Mouse (Mus musculus) heart, postnatal 14 days (tissue): ENCODE results near the gene Stx2. TPM values are rescaled to one million over a fixed set of nuclear protein-coding genes. Genes with fewer than 3 reads are reported as not detected.
"Not testable (repeated sequence)": the region's sequence is repeated elsewhere in the genome, so short reads cannot be mapped to it uniquely, and the experiment has no call there.

Source experiments
- DNase-seq, 2 experiments: peaks; one replicate each; pipeline ENCODE4 v3.0.0; 2021 to 2022
- intact Hi-C: fragments of 180-260 bp; cut with DNase I; formaldehyde crosslinking; loops from one replicate; pipeline ENCODE4 v1.15.1; 2025
- total RNA-seq, 2 experiments: library from RNA; stranded (reverse); gene quantifications; 2 replicates each; pipeline ENCODE4 v1.2.3; 2021

Stx2 gene
- total RNA-seq, 2 experiments from 2014 or later = 16.0 to 18.8 TPM

DNA sequence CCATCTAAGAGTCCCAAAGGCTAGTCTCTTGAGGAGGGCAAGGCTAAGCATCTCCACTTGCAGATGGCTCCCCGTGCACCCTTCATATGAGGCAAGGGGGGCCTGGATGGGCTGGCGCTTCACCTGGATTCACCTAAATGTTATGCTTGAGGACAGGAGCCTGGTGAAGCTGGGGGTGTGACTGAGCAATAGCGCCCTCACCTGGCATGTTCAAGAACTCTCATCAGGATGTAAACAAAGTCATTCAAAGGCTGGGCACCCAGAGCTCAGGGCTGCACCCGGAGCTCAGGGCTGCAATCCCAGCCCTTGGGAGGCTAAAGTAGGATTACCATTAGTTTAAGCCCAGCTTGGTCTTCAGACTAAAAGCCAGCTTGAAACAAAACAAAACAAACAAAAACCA lies 44.0 kb downstream of the Stx2 start:
- intact Hi-C loops = no loop called here
- no peak for DNase-seq

GRCm38 (mm10) chr5:128958916-128959315 lies 49.5 kb downstream of the Stx2 start:
- no peak for DNase-seq
- intact Hi-C loops = no loop called here

DNA sequence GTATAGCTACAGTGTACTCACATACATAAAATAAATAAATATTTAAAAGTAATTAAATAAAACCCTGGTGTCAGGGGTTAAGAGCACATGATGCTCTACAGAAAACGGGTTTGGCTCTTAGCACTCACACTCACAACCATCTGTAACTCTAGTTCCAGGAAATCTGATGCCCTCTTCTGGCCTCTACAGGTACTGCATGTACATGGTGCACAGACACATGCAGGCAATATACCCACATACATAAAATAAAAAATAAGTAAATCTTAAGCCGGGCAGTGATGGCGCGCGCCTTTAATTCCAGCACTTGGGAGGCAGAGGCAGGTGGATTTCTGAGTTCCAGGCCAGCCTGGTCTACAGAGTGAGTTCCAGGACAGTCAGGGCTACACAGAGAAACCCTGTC lies 54.0 kb downstream of the Stx2 start:
- intact Hi-C loops, DNase-seq: not testable (repeated sequence)

DNA sequence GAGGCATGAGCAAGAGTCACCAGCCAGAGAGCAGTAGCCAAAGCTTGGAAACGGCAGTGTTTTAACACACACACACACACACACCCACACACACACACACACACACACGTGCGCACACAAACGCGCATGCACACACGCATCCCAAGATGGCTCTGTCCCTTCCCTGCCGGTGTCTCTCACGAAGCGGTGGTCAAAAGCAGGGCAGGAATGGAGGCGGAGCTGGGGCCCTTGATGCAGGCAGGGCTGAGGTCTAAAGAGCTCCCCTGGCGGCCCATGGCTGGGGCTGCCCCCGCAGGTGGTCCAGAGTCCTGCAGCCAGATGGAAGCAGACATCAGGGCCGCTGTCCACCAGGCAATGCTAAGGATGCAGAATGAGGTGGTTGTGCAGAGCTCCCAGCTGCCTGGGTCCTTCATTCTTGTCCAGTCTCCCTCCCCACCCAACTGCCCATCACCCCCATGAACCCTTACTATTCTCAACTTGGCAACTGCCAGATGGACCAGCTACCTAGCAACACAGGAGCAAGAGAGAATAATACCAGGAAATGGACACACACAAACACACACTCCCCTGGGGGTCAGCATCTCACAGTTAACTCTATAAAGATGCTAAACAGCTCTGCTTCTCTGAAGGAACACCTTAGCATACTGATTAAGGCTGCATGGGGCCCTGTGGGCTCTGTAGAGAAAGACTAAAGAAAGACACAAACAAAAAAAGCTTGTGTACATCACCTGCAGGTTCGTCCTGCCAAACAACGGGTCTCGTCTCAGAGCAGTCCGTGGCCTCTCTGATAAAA lies 54.9 kb downstream of the Stx2 start, which contains the start of gene Rimbp2:
Gene Rimbp2, minus strand, starts transcription at position 209 of the 793 bp plus-strand sequence.
- no peak for DNase-seq
- intact Hi-C loops = no loop called here

DNA sequence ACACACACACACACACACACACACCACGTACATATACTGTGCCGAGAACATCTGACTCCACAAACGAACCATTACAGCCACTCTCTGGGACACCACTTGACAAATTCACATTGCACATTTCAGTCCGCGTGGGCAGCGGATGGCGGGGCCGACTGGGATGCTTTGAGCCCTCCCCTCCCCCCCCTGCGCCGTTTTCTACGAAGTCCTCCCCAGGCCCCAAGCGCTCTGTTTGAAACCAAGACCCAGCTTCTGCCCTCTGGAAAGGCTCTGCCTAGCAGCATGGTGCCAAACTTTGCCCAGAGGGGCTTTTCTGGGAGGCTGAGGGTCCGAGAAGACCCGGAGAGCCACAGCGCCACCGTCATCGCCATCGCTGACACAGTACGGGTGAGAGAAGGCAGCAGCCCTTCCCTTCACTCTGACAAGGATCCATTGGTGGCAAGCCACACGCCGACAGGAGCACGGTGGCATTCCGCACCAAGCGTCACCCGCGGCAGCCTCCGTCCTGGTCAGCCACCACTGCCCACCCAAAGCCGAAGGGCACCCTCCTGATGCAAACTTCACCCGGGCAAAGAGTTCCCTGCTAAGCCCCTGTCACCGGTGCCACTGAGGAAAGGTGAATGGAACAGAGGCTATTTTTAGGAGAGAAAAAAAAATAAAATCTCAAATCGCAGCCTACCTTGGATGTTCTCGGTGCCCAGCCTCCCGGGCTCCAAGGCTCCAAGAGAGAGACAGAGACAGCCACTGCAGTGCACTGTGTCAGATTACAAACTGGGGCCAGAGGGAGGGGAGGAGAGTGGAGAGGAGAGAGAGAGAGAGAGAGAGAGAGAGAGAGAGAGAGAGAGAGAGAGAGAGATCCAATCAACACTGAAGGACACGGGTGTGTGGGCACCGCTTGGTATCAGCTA lies 55.8 kb downstream of the Stx2 start:
- intact Hi-C loops = no loop called here
- DNase-seq = no peak

GRCm38 (mm10) chr5:128951472-128951871 lies 56.9 kb downstream of the Stx2 start:
- no peak for DNase-seq
- intact Hi-C loops = no loop called here

DNA sequence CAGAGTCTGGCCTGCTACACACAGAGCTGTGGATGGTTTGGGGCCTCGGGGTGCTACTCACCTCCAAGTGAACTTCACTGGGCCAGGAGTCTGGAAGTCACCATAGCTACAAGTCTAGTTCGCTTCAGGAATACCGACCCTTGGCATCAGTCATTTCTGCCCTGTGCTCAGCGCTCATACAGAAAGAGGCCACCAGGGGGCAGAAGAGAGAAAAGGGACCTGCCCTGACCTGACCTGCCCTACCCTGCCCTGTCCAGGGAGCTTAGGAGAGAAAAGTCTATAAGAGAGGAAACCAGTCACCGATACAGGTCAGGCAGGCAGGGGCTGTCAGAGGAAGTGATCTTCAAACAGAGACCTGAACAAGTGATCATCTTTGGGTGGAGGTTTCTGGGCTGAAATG lies 61.3 kb downstream of the Stx2 start:
- intact Hi-C loops = no loop called here
- DNase-seq = peak; percentile 17 to 40

DNA sequence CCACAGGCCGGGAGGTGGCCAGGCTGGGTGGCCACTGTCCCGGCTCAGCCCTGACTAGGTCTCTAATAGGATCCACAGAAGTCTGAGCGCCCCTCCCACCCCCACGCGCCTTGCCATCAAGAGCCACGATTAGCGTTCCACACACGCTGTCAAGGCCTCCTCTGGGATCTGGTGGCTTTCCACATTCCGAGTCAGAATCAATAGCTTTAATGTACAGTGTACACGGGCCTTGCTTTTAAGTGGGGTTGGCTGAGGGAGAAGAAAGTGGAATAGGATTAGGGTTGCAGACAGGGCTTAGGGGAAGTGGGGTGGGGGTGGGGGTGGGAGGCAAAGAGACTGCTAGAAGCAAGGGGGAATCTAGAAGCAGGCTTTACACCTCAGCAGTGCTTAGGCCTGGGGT lies 67.9 kb downstream of the Stx2 start:
- no peak for DNase-seq
- intact Hi-C loops = no loop called here

DNA sequence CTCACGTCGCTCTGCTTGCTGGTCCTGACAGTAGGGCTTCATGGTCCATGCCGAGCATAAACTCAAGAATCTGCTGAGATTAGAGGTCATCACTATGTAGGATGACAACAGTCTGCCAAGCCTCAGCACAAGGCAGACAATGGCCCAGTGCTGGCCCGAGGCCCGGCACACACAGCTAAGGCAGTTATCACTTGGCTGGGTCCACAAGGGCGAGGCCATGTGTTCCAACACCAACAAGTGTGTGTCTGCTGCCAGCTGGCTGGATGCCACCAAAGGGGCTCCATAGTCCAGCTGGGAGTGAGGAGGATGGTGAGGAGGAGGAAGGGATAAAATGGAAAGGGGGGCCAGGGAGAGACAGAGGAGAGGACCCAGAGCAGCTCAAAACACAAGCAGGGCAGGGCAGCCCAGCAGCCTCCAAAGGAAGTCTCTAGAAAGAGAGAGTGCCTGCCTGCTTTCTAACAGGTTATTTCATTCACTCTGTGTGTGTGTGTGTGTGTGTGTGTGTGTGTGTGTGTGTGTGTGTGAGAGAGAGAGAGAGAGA lies 72.9 kb downstream of the Stx2 start:
- peak; percentile 69 to 77 for DNase-seq
- intact Hi-C loops = no loop called here

Other genes starting within 250 kb of the Stx2 start
- gene Rimbp2, start 55.1 kb downstream of the Stx2 start, total RNA-seq = not detected
- gene Ran, start 11.5 kb upstream of the Stx2 start, total RNA-seq = 100 to 1,000 TPM in 1 of 2 experiments, 10 to 100 TPM in 1; 85.2 to 106 TPM
- 1 to 10 TPM; 6.7 to 7.3 TPM for gene Adgrd1, start 88.2 kb upstream of the Stx2 start, total RNA-seq